Mouse (Mus musculus) adrenal gland, adult 2 months (tissue): ENCODE measurements around the gene Cyp2c66. TPM values are rescaled to one million over a fixed set of nuclear protein-coding genes. Genes with fewer than 3 reads are reported as not detected.
"Not testable (repeated sequence)": the region's sequence is repeated elsewhere in the genome, so short reads cannot be mapped to it uniquely, and the experiment has no call there.

Experiments
- DNase-seq: peaks from one replicate; pipeline ENCODE4 v3.0.0; 2021
- long read RNA-seq: library from polyadenylated mRNA; stranded (forward); transcript quantifications from one replicate; pipeline ENCODE4 v2.0.0, GENCODE M21; 2021
- polyA plus RNA-seq: library from polyadenylated mRNA; depleted of rRNA; stranded (reverse); fragments of >200 nt; gene quantifications from 2 replicates; pipeline ENCODE4 v1.2.3, GENCODE M21; 2012; rRNA removed
- total RNA-seq, 2 experiments: library from RNA; stranded (reverse); gene quantifications; 2 replicates each; pipeline ENCODE4 v1.2.3; 2021

Cyp2c66 gene
- total RNA-seq = not detected
- polyA plus RNA-seq = not detected in 2 replicates
- long read RNA-seq = 0 reads

- no peak for DNase-seq
Observed at GRCm38 (mm10) chr19:39113644-39114043, at the start of gene Cyp2c66. Gene Cyp2c66 (plus strand): TSS chr19:39113898.

- not testable (repeated sequence) for DNase-seq
Observed at GRCm38 (mm10) chr19:39098779-39099178, 14.9 kb upstream of the Cyp2c66 start.

GRCm38 (mm10) chr19:39156836-39157235, 43.1 kb downstream of the Cyp2c66 start:
- DNase-seq = not testable (repeated sequence)

Other genes with a start within 250 kb of the Cyp2c66 start
- gene Hells, start 183.0 kb upstream of the Cyp2c66 start, total RNA-seq = 1 to 10 TPM; 3.4 to 6.8 TPM
- 0.18 and 0.31 TPM in 2 replicates for gene Hells, start 183.0 kb upstream of the Cyp2c66 start, polyA plus RNA-seq
- gene Cyp2c55, start 106.9 kb upstream of the Cyp2c66 start, total RNA-seq = under 1 TPM in 1 of 2 experiments, not detected in 1; 0.14 TPM
- gene Cyp2c55, start 106.9 kb upstream of the Cyp2c66 start, polyA plus RNA-seq = 0.08 TPM in 1 of 2 replicates, not detected in the other
- not detected for gene Cyp2c65, start 52.9 kb upstream of the Cyp2c66 start, total RNA-seq
- gene Cyp2c65, start 52.9 kb upstream of the Cyp2c66 start, polyA plus RNA-seq = 0.04 TPM in 1 of 2 replicates, not detected in the other
- gene Cyp2c29, start 155.5 kb downstream of the Cyp2c66 start, total RNA-seq = 1 to 10 TPM in 1 of 2 experiments, under 1 TPM in 1; 0.17 to 3.3 TPM
- 0.63 TPM in 1 of 2 replicates, not detected in the other for gene Cyp2c29, start 155.5 kb downstream of the Cyp2c66 start, polyA plus RNA-seq